Mouse (Mus musculus) lung, postnatal 0 days (tissue): ENCODE measurements at regions not wholly inside any gene's neighbourhood (a gene's known extent, or its start where the extent isn't known, plus 50 kb on each side); places are given as distances from the start of the nearest gene placed in this dataset.

Experiments used
- ATAC-seq: fragments of 200-750 bp; cut with Nextera tagmentation; 2 replicates; pipeline ENCODE4 v1.8.0; 2017; ENCODE audit warnings: moderate library complexity
- DNase-seq: peaks from one replicate; pipeline ENCODE4 v3.0.0-alpha.2; 2016; ENCODE audit warnings: low spot score
- H3K27ac ChIP-seq: fragments of 300-500 bp; sonication (generic); 2 replicates; pipeline ENCODE4 v1.5.1; 2014; ENCODE audit warnings: antibody characterized with exemption, mild to moderate bottlenecking, low read length, mixed read lengths
- H3K27me3 ChIP-seq: fragments of 300-500 bp; sonication (generic); replicated peaks from 2 replicates; pipeline ENCODE4 v1.6.1; 2014; ENCODE audit warnings: low read length, mixed read lengths; ENCODE audit not compliant: insufficient read depth
- H3K36me3 ChIP-seq: fragments of 300-500 bp; sonication (generic); 2 replicates; pipeline ENCODE4 v1.6.1; 2014; ENCODE audit warnings: low read length, mixed read lengths; ENCODE audit not compliant: insufficient read depth
- H3K4me1 ChIP-seq: fragments of 300-500 bp; sonication (generic); 2 replicates; pipeline ENCODE4 v1.6.1; 2014; ENCODE audit warnings: antibody characterized with exemption, low read depth, low read length, mixed read lengths; ENCODE audit not compliant: insufficient read depth
- H3K4me2 ChIP-seq: fragments of 300-500 bp; sonication (generic); replicated peaks from 2 replicates; pipeline ENCODE4 v1.6.1; 2014; ENCODE audit warnings: low read depth, mild to moderate bottlenecking, low read length, moderate library complexity, mixed read lengths
- H3K4me3 ChIP-seq: fragments of 300-500 bp; sonication (generic); 2 replicates; pipeline ENCODE4 v1.5.1; 2014; ENCODE audit warnings: low read depth, low read length
- H3K9ac ChIP-seq: fragments of 300-500 bp; sonication (generic); replicated peaks from 2 replicates; pipeline ENCODE4 v1.6.1; 2014; ENCODE audit warnings: low read depth, mild to moderate bottlenecking
- H3K9me3 ChIP-seq: fragments of 300-500 bp; sonication (generic); 2 replicates; pipeline ENCODE4 v1.6.1; 2016; ENCODE audit warnings: low read length, mixed read lengths
- CTCF ChIP-seq: IDR thresholded peaks from 2 replicates; pipeline ENCODE4 v1.5.1; 2016; ENCODE audit warnings: antibody characterized with exemption, mild to moderate bottlenecking
- EP300 ChIP-seq: IDR thresholded peaks from 2 replicates; pipeline ENCODE4 v1.6.1; 2016; ENCODE audit warnings: antibody characterized with exemption, mild to moderate bottlenecking, control low read depth
- WGBS: fragments of 180-500 bp; shearing (Covaris S2); extraction: QIAGEN DNeasy Blood & Tissue Kit; methylation state at CpG from one replicate; pipeline ENCODE4 v1.1.7; 2014; 5-methylcytosine and 5-hydroxymethylcytosine counted together

DNA sequence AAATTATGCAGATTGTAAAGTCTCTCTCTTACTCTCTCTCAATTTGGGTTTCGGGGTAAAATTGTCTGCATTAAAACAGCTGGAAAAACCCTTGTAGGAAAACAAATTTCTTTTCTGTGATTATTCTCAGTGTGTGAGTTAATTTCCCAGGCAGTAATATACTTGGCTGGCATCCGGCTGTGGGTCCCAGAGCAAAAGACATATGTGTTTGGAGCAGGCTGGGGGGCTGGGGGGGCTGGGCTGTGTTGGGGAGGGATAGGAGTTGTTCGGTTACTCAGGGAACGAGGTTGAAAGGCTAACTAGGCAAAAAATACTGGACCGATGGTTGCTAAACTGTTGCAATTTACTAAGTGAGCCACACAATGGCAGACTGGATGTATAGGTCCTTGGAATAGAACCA lies 175.3 kb upstream of the Rbfox1 start:
- H3K36me3 ChIP-seq, result no peaks in the 10 kb centered on the region
- H3K27ac ChIP-seq, result no peak overlapping the region
- H3K4me3 ChIP-seq, result no peak overlapping the region
- DNase-seq (no peak), ATAC-seq (no peak)
- no peak overlapping the region for H3K4me2 ChIP-seq
- 78% methylated on average over 5 of the region's 5 CpGs for WGBS
- H3K27me3 ChIP-seq, result no peaks in the 10 kb centered on the region
- H3K9me3 ChIP-seq, result no peaks in the 10 kb centered on the region
- H3K4me1 ChIP-seq, result no peaks in the 10 kb centered on the region
- no peak for TF ChIP-seq CTCF
- TF ChIP-seq EP300, result no peak
- H3K9ac ChIP-seq, result no peak overlapping the region

GRCm38 (mm10) chr16:5700731-5701255 lies 184.4 kb upstream of the Rbfox1 start:
- no peak for TF ChIP-seq CTCF
- TF ChIP-seq EP300, result no peak
- H3K9me3 ChIP-seq, result no peaks in the 10 kb centered on the region
- DNase-seq (no peak), ATAC-seq (no peak)
- H3K4me1 ChIP-seq, result no peaks in the 10 kb centered on the region
- 42% methylated on average over 9 of the region's 9 CpGs for WGBS
- H3K27ac ChIP-seq, result no peak overlapping the region
- no peak overlapping the region for H3K4me3 ChIP-seq
- no peak overlapping the region for H3K9ac ChIP-seq
- H3K4me2 ChIP-seq, result no peak overlapping the region
- H3K27me3 ChIP-seq, result no peaks in the 10 kb centered on the region
- H3K36me3 ChIP-seq, result no peaks in the 10 kb centered on the region

DNA sequence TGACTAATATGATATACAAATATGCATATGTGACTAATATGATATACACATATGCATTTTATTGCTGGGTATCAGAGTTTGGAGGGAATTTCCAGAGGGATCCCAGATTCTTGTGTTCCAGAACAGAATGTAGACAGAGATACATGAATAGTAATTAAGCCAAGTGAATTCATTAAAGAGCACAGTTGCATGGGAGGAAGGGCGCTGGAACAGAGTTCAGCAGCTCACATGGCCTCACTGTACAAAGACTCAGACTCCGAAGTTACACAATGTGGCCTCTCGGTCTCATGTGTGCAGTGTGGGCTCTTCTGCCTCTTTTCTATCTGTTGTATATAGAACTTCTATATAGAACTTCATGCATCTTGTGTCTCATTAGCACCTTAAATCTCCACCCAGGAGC lies 196.8 kb upstream of the Rbfox1 start:
- Histone ChIP-seq H3K9me3 (no peaks in the 10 kb centered on the region), H3K4me2 (no peak overlapping the region), H3K27ac (no peak overlapping the region), H3K36me3 (no peaks in the 10 kb centered on the region), H3K9ac (no peak overlapping the region), H3K27me3 (no peaks in the 10 kb centered on the region), H3K4me1 (no peaks in the 10 kb centered on the region), H3K4me3 (no peak overlapping the region)
- ATAC-seq (no peak), DNase-seq (no peak)
- no peak for TF ChIP-seq EP300
- no peak for TF ChIP-seq CTCF
- WGBS, result 88% methylated on average over 3 of the region's 3 CpGs

GRCm38 (mm10) chr16:5673372-5673960 lies 211.7 kb upstream of the Rbfox1 start:
- Histone ChIP-seq H3K4me1 (no peaks in the 10 kb centered on the region), H3K36me3 (no peaks in the 10 kb centered on the region), H3K27ac (no peak overlapping the region), H3K27me3 (no peaks in the 10 kb centered on the region), H3K4me2 (no peak overlapping the region), H3K4me3 (no peak overlapping the region), H3K9ac (no peak overlapping the region), H3K9me3 (no peaks in the 10 kb centered on the region)
- ATAC-seq, result no peak
- no peak for TF ChIP-seq CTCF
- TF ChIP-seq EP300, result no peak
- 64% methylated on average over 6 of the region's 6 CpGs for WGBS
- no peak for DNase-seq

- no peaks in the 10 kb centered on the region for H3K9me3 ChIP-seq
- no peaks in the 10 kb centered on the region for H3K4me1 ChIP-seq
- ATAC-seq (no peak), DNase-seq (no peak)
- no peak overlapping the region for H3K27ac ChIP-seq
- no peaks in the 10 kb centered on the region for H3K27me3 ChIP-seq
- H3K9ac ChIP-seq, result no peak overlapping the region
- 55% methylated on average over 4 of the region's 4 CpGs for whole genome bisulfite sequencing
- H3K36me3 ChIP-seq, result no peaks in the 10 kb centered on the region
- H3K4me2 ChIP-seq, result no peak overlapping the region
- no peak overlapping the region for H3K4me3 ChIP-seq
- no peak for TF ChIP-seq CTCF
Observed at GRCm38 (mm10) chr16:5672871-5673270, 212.3 kb upstream of the Rbfox1 start.

DNA sequence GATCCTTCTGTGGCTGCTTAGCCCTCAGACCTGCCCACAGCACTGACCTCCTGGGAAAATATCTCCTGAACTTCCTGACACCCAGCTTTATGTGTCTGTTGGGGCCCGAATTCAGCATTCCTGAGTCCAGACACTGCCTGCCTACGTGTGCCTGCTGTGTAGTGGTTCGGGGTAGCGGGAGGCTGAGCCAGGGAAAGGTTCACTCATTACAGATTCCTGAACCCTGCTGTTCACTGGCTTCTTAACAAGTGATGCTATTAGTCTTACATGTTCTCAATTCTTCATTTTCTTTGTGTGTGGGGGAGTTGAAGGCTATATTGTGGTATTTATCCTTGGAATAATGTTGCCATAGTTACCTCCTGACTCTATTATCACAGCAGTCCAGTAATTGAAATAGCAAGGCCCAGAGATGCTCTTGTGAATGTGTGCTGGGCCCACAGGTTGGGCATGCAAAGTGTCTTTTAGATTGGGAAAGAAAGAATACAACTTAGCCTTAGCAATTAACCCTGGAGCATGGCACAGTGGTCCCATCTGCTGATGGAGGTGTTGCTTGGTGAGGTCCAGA lies 216.7 kb upstream of the Rbfox1 start:
- Histone ChIP-seq H3K36me3 (no peaks in the 10 kb centered on the region), H3K4me2 (no peak overlapping the region), H3K4me3 (no peak overlapping the region), H3K9me3 (no peaks in the 10 kb centered on the region), H3K9ac (no peak overlapping the region), H3K27ac (no peak overlapping the region), H3K4me1 (no peaks in the 10 kb centered on the region), H3K27me3 (no peaks in the 10 kb centered on the region)
- DNase-seq (no peak), ATAC-seq (no peak)
- TF ChIP-seq EP300 (no peak), CTCF (no peak)
- 80% methylated on average over 4 of the region's 4 CpGs for WGBS
